Mouse (Mus musculus) spleen, postnatal 36 days (tissue): Measurements from ENCODE around the gene Irf6.

Experiments used
- DNase-seq, 2 experiments: peaks; one replicate each; pipeline ENCODE4 v3.0.0; 2022; ENCODE audit warnings: low spot score in 2 of 2, mixed read lengths in 1 of 2

Irf6 gene

GRCm38 (mm10) chr1:193156316-193157110, 3.6 kb downstream of the Irf6 start:
- no peak for DNase-seq

GRCm38 (mm10) chr1:193157111-193157492, 4.2 kb downstream of the Irf6 start:
- DNase-seq = no peak

GRCm38 (mm10) chr1:193159163-193159562, 6.3 kb downstream of the Irf6 start:
- DNase-seq = no peak

GRCm38 (mm10) chr1:193159613-193160012, 6.7 kb downstream of the Irf6 start:
- DNase-seq = peak in 1 of 2 experiments; percentile 22

- DNase-seq = peak; percentile 61 to 75
Measured at GRCm38 (mm10) chr1:193160317-193161032, 7.6 kb downstream of the Irf6 start.

GRCm38 (mm10) chr1:193167746-193168145, 14.8 kb downstream of the Irf6 start, which contains the start of gene A130010J15Rik:
A130010J15Rik (plus strand) TSS chr1:193168046.
- no peak for DNase-seq

- DNase-seq = no peak
Measured at GRCm38 (mm10) chr1:193169228-193169627, 16.3 kb downstream of the Irf6 start.

- DNase-seq = no peak
Measured at GRCm38 (mm10) chr1:193169856-193170255, 16.9 kb downstream of the Irf6 start.

GRCm38 (mm10) chr1:193172991-193173809, 20.3 kb downstream of the Irf6 start:
- peak; percentile 98 to 99 for DNase-seq

GRCm38 (mm10) chr1:193173810-193174129, 20.9 kb downstream of the Irf6 start:
- DNase-seq = no peak

- no peak for DNase-seq
Measured at GRCm38 (mm10) chr1:193174143-193174733, 21.3 kb downstream of the Irf6 start.

- DNase-seq = peak; percentile 48 to 51
Measured at GRCm38 (mm10) chr1:193181104-193181503, 28.2 kb downstream of the Irf6 start.

GRCm38 (mm10) chr1:193188257-193188656, 35.3 kb downstream of the Irf6 start:
- no peak for DNase-seq

GRCm38 (mm10) chr1:193189151-193189621, 36.3 kb downstream of the Irf6 start:
- DNase-seq = peak; percentile 79

GRCm38 (mm10) chr1:193189771-193190170, 36.9 kb downstream of the Irf6 start:
- DNase-seq = no peak

- DNase-seq = no peak
Measured at GRCm38 (mm10) chr1:193191675-193192283, 38.9 kb downstream of the Irf6 start.

- no peak for DNase-seq
Measured at GRCm38 (mm10) chr1:193194416-193195140, 41.7 kb downstream of the Irf6 start.

- DNase-seq = no peak
Measured at GRCm38 (mm10) chr1:193195169-193195810, 42.4 kb downstream of the Irf6 start.

GRCm38 (mm10) chr1:193197494-193198205, 44.7 kb downstream of the Irf6 start:
- no peak for DNase-seq
